Mouse (Mus musculus): ENCODE data around the gene Trim71.

DNA sequence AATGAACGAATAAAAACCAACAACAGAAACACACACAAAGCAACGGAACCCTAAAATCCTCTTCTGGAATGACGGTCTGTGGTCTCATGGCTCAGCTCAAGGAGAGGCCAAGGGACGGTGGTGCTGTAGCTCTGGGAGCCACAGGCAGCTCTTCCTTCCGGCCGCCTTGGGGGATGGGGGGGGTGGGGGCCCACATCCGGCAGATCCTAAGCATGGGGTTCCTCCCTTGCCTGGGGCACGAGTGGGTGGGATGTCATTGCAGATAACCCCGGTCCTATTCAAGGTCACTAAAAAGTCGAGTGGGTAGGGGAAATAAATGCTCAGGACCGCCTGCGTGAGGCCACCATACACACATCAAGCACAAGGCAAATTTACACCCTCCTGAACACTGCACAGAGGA is 17.4 kb downstream of the Trim71 start:
- TF ChIP-seq POLR2A (IDR thresholded peaks at IDR 0.05; ENCODE audit: borderline replicate concordance, low read depth, low read length): no peak
- TF ChIP-seq CTCF (IDR thresholded peaks at IDR 0.05; ENCODE audit: low read depth, low read length): no peak

Data from bone marrow macrophage, adult 2 months (primary cell).